Mouse (Mus musculus): ENCODE measurements around the gene Tmem129.

Gene Tmem129

DNA sequence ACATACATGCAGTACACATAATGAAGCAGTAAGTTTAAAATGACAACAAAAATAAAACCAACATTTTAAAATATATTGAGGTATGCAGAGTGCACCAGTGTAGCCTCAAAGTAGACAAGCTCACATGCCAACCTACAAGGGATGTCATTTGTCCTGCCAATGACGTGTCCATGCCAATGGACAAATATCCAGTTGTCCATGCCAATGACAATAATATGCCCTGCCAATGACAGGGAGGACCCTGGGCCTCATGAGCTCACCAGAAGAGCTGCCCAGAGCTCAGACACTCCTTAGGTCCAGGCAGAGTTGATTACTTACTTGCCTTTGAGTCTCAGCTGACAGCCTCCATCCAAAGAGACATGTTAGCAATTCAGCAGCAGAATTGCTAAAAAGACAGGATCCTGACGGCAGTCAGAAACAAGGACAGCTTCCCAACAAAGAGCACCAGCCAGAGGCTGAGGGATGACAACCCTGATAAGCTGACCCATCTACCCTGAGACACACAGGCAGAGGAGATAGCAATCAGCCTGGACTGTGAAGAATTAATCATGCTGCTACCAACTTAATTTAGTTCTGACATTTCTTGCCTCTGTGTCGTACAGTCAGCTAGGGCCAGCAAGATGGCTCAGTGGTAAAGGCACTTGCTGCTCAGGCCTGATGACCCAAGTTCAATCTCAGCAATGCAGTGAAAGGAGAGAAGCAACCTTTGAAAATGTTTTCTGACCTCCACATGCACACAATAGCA, 20.4 kb downstream of the Tmem129 start:
- DNase-seq (ENCODE audit: low spot score), result no peak

DNA sequence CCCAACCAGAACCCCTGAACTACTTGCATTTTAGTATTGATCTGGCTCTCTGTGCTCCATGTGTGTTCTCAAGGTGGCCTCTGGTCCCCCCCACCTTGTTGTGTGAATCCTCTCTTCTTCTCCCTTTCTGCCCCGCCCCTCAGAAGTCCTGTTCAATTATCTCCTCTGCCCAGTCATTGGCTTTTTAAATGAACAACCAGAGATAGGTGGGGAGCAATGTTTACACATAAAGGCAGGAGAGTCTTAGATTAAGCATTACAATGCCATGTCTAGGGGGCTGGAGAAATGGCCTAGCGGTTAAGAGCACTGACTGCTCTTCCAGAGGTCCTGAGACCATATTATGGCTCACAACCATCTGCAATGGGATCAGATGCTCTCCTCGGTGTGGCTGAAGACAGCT, 22.9 kb downstream of the Tmem129 start:
- DNase-seq (ENCODE audit: low spot score), result no peak

DNA sequence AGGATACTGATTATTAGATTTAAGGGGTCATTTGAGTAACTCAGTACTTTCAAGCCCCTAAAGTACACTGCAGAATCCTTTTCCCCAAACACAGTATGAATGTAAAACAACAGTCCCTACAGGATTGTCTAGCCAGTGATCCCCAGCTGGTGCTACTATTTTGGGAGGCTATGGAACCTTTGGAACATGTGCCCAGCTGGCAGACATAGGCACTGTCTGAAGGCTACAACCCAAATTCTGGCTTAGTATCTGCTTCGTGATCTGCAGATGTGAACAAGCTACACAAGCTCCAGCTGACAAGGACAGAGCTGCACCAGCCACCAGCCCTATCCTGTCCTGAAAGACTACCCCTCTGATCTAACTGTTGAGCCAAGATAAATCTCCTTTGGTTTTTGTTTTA, 25.7 kb downstream of the Tmem129 start:
- DNase-seq (ENCODE audit: low spot score), result no peak

- DNase-seq (ENCODE audit: low spot score), result no peak
These were observed 27.6 kb downstream of the Tmem129 start for GRCm38 (mm10) chr5:33630615-33631014.

- no peak for DNase-seq (ENCODE audit: low spot score)
These were observed 28.2 kb downstream of the Tmem129 start for GRCm38 (mm10) chr5:33630061-33630460.

GRCm38 (mm10) chr5:33629301-33629987, 28.8 kb downstream of the Tmem129 start, which contains the start of the genes Fam53a and Gm9903:
TSS of gene Fam53a (minus strand) at chr5:33629635.
TSS of gene Gm9903 (plus strand) at chr5:33629925.
- peak; percentile 98 for DNase-seq (ENCODE audit: low spot score)

DNA sequence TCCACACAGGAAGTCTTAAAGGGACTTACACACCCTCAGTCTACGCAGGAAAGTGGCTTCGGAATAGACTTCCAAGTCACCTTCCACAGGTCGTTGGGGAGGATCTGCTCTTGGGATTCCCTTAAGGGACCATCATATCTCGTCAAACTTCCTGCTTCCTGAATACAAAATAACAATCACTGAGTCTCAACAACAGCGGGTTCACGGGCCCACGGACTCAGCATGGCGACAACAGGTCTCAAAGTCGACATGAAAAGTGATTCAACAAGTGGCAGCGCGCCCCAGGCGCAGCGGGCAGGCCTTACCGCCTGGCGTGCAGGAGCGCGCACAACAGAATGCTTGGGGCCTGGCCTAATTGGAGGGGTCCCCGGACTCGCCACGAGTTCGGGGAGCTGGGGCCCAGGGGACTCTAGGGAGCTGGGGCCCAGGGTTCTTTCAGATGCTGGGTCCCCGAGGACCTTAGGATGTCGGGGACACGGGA, 29.4 kb downstream of the Tmem129 start:
- no peak for DNase-seq (ENCODE audit: low spot score)

GRCm38 (mm10) chr5:33627968-33628367, 30.2 kb downstream of the Tmem129 start:
- no peak for DNase-seq (ENCODE audit: low spot score)

GRCm38 (mm10) chr5:33623766-33624165, 34.5 kb downstream of the Tmem129 start:
- DNase-seq (ENCODE audit: low spot score), result no peak

DNA sequence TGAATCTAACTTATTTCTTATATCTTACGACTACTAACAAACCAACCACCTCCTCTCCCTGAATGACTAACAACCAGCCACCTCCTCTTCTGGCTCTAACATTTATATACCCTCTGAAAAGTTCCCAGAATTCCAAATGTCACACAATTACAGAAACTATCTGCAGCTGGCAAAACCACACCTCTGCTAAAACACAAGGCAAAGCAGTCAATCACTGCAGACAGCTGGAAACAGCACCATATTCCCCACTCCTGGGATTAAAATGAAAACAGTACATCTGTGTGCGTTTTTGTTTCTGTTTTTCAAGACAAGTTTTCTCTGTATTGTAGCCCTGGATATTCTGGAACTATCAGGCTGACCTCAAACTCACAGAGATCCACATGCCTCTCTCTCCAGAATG, 35.5 kb downstream of the Tmem129 start:
- no peak for DNase-seq (ENCODE audit: low spot score)

GRCm38 (mm10) chr5:33614391-33614790, 43.8 kb downstream of the Tmem129 start:
- no peak for DNase-seq (ENCODE audit: low spot score)

GRCm38 (mm10) chr5:33611795-33612194, 46.4 kb downstream of the Tmem129 start:
- no peak for DNase-seq (ENCODE audit: low spot score)

GRCm38 (mm10) chr5:33609226-33609625, 49.0 kb downstream of the Tmem129 start:
- no peak for DNase-seq (ENCODE audit: low spot score)

DNA sequence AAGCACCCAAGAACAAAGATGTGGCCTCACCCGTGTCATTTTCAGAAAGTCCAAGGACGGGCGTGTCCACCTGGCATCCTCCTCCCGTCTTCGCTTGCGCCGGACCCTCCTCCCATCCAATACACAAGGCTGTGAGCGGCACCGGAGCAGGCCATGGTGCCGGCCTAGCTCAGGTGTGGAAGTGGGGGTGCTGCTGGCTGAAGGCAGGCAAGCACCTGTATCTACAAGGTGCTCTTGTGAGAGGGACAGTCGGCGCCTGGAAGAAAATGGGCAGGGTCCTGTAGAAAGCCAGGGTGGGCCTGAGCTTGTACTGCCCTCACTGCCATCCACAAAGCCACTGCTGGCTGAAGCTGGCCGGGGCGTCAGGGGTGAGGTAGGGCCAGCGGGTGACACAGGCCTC, 50.8 kb downstream of the Tmem129 start:
- DNase-seq (ENCODE audit: low spot score), result no peak

- DNase-seq (ENCODE audit: low spot score), result no peak
These were observed 51.6 kb downstream of the Tmem129 start for GRCm38 (mm10) chr5:33606631-33607030.

DNA sequence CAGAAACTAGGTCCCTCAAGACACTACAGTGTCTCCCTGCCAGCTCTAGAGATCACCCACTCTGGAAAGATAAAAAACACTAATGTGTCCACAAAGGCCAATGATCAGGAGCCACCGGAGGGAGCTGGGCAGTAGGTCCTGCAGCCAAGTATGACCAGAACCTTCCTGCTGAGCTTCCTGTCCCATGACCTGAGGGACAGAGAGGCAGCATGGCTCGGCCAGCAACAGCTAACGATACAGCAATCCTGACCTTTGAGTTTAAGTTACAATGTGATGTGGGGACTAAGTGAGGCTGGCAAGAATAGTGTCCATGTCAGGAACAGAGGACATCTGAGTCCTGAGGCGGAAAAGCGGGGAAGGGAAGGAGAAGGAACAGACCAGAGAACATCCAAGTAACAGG, 52.9 kb downstream of the Tmem129 start:
- no peak for DNase-seq (ENCODE audit: low spot score)

All from yolk sac, embryonic 10.5 days (tissue).